Mouse (Mus musculus) left cerebral cortex, postnatal 36 days (tissue): ENCODE data around the gene Ints1. TPM values are rescaled to one million over a fixed set of nuclear protein-coding genes. Genes with fewer than 3 reads are reported as not detected.
A peak's percentile ranks its signal among the peaks of the same experiment; 100 is the strongest.
"Not testable (repeated sequence)": the region's sequence is repeated elsewhere in the genome, so short reads cannot be mapped to it uniquely, and the experiment has no call there.

ENCODE experiments used
- DNase-seq, 2 experiments: peaks; one replicate each; pipeline ENCODE4 v3.0.0; 2021 to 2022; ENCODE audit warnings: low spot score in 2 of 2, mixed read lengths in 1 of 2
- intact Hi-C: fragments of 180-260 bp; cut with DNase I; formaldehyde crosslinking; loops from one replicate; pipeline ENCODE4 v1.15.1; 2025
- total RNA-seq, 2 experiments: library from RNA; stranded (reverse); gene quantifications; 2 replicates each; pipeline ENCODE4 v1.2.3; 2021

Ints1 gene
- total RNA-seq, 2 experiments from 2014 or later, result 95.5 to 96.2 TPM

DNA sequence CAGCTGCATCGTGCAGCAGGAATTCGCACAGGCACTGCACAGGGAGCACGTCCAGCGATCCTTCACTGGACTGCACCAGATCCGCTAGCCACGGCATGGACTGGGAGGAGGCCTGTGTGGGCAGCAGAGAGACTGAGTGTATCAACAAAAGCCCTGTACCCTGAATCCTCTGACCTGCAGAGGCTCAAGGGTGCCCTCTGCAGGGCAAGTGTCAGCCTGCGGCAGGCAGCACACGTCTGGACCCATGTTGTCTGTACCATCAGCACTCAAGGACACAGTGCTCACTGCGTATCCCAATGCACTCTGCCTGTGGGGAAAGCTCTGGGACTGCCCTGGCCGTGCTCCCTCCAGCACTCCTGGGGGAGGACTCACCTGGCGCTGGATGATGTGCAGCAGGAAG lies 11.2 kb downstream of the Ints1 start:
- no peak for DNase-seq
- intact Hi-C loops, result no loop called here

DNA sequence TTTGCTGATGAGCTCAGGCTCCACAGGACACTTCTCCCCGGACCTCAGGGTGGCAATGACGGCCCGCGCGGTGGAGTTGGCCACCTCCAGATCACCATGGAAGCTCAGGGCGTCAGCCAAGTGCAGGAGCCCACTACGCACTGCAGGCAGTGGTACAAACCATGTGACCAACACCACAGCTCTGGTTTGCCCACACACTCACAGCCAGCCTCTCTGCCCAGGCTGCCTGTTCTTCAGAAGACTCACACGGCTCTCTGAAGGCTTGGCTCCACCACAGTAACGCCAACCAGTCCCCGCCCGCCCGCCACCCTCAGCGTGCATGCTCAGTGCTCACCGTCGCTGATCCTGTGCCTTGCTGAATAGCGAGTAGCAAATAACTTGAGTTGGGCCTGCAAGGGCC lies 17.4 kb downstream of the Ints1 start:
- intact Hi-C loops, result no loop called here
- peak; percentile 68 to 83 for DNase-seq

DNA sequence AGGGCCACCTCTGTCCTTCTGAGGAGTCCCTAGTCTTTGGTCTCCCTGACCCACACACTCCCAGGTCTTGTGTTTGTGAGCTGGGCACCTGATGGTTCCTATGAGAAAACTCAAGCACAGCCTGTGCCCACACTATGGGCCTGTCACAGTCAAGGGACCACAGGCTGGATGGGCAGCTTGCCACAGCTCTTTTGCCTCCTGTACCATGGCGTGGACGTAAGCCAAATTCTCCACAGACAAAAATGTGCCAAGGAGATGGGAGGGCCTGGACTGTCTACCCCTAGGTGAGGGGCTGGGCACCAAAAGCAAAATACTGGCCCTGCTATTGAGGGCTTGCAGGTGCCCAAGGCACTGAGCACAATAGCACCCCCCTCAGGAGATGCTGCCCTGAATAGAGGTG lies 18.9 kb downstream of the Ints1 start:
- intact Hi-C loops, result no loop called here
- no peak for DNase-seq

DNA sequence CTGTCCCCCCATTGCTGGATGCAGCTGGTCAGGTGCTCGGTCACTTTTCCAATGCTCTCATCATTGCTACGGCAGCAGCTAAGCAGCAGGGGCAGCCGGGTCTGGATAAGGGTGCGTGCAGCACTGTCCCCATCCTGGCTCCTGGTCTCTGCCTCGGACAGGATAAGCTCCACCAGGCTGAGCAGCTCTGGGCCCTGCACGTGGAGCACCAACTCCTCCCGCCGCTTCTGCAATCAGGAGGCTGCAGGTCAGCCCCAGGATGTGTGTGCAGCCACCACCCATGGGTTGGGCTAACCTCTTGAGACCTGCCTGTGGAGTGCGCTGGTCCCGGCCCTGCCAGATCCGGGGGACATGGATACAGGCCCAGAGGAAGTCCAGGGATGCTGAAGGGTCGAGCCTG lies 19.3 kb downstream of the Ints1 start:
- intact Hi-C loops, result no loop called here
- DNase-seq, result no peak

DNA sequence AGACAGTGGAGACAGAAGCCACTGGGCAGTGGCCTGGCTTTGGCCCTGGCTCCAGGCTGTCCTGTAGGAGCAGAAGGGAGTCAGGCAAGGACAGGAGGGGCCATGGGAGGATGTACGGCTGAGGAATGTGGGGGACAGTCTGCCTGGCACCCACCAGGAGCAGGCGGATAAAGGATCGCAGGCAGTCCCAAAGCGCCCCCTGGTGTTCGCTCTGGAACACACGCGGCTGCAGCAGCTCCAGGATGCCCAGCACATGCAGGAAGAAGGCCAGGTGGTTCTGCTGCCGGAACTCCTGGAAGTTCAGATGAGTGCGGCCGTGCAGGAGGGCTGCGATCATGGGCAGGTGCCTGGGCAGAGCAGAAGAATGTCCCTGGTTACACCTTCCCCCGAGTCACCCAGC lies 20.7 kb downstream of the Ints1 start:
- DNase-seq, result peak; percentile 53 to 60
- intact Hi-C loops, result no loop called here

DNA sequence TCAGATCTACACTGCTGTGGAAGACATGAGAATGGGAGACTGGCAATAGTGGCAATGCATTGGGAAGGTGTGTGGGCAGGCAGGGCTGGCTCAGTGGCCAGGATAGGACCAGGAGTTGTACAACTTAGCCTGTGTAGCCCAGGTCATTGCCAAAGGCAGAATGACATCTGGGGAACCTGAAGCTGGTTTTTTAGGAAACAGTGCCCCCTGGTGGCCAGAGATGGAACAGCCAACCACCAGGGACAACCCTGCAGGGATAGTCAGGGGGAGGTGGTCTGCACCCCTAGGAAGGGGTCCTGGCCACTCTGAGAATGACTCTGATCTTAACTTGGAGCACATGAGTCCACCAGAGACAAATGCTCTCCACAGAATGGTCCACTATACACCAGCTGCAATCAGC lies 24.9 kb downstream of the Ints1 start:
- intact Hi-C loops, result loop anchor here (1.0 kb wide), 1 partner anchor 33 kb away; no protein-coding TSS in a partner anchor
- DNase-seq, result peak in 1 of 2 experiments; percentile 56

DNA sequence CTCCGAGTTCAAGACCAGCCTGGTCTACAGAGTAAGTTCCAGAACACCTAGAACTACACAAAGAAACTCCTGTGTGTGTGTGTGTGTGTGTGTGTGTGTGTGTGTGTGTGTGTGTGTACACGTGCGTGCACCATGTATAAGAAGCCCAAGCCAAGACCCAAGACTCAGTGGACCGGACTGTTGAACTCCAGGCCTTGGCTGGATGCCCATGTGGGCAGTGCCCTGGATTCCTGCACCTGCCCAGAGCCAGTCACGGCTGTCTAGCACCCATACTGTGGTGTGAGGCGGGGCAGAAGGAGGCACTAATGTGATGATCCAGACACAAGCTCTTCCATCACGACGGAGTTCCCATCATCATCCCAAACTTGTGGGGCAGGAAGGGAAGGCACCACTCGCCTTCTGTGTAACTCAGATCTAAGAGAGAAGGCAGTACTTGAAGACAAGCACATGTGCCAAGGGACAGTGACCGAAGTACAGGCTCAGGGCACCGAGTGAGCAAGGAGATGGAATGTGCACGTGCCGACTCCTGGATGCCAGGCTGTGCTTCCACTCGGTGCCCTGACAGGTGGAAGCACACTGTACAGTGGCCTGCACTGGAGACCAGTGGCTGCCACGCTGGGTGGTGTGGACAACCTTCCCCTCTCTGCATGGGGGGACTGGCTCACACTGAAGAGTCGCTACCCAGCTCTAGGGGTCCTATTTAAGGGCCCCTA lies 25.9 kb downstream of the Ints1 start:
- intact Hi-C loops, result loop anchor here (1.0 to 10.0 kb wide), 2 partner anchors 32 to 415 kb away; no protein-coding TSS in a partner anchor
- no peak for DNase-seq

DNA sequence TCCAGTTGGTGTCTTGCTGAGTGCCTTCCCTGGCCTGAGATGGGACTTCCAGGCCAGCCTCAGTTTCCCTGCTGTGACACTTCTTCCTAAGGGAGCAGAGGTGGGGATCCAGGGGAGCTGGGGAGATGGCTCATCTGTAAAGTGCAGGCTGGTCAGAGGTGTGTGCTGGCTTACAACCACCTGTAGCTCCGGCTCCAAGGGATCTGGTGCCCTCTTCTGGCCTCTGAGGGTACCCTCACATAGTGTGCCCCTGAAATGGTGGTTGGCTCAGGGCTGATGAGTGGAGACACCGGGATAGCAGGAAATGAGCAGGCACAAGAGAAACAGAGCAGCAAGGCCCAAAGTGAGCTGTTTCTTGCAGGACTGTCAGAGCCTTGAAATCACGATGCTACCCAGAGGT lies 29.7 kb downstream of the Ints1 start:
- DNase-seq, result no peak
- intact Hi-C loops, result loop anchor here (10.0 kb wide), 1 partner anchor 411 kb away; no protein-coding TSS in a partner anchor

DNA sequence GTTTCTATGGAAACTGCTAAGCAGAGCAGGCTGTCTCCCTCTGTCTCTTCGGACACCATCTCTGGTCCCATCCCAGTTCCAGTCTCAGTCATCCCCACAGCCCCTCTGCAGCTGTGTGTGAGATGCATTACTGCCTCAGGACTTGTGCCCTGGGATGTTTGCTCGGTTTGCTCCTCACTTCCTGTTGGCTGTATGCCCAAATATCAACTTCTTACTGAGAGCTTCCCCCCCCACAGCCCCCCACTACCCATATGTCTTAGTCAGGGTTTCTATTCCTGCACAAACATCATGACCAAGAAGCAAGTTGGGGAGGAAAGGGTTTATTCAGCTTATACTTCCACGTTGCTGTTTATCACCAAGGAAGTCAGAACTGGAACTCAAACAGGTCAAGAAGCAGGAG lies 32.8 kb downstream of the Ints1 start:
- DNase-seq, result not testable (repeated sequence)
- intact Hi-C loops, result loop anchor here (10.0 kb wide), 1 partner anchor 408 kb away; no protein-coding TSS in a partner anchor

DNA sequence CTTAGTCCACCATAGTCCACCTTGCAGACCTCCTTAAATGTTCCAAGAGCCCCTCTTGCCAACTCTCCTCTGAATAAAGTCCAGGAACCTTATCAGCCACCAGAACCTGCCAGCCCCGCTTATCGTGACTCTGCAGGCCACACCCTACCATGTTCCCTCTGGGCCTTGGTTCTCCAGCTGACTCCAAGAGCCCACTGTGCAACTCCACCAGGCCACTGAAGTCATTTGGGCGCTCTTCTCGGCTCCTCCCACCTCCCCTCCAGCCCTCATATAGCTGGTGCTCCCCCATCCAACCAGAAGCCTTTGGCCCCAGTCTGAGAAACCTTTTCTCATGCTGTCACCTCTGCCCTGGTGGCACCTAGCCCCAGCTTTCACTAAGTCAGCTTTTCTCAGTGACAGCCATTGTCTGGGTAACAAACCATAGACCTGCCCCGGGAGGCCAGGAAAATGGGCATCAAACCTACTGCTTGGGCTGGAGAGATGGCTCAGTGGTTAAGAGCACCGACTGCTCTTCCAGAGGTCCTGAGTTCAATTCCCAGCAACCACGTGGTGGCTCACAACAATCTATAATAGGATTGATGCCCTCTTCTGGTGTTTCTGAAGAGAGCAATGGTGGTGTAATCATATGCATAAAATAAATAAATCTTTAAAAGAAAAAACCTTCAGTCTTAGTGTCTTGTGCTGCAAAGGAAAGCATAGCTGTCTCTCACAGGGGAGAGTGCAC lies 36.7 kb downstream of the Ints1 start:
- intact Hi-C loops, result no loop called here
- DNase-seq, result no peak

DNA sequence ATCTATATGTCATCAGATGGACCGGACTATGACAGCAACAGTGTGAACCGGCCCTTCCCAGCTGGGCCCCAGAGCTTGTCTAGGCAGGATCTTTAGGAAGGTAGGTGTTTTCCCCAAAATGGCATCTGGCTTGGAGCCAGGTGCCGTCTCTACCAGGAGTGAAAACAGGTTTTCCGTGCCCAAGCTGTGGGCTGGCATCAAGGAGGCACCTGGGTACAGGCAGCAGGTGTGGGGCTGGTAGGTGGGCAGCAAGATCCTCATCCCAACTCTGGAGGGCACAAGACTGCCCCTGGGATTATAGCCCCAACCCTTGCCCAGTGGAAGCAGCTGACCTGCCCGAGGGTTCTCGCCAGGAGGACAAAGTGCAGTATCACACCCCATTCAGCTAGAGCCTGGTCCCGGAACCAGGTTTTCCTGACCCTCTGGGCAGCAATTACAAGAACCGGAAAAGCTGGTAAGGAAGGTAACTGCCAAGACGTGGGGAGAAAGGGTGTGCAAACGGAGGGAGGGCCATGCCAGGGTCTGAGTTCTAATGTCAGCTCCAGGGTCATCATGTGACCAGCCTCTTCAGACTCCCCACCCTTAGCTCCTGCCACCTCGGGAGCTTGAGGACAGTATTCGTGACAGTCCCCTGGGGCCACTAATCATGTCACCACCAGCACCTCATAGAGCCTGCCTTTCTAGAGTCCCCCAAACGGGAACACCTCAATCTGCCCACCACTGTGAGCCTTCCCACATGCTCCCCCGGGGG lies 37.5 kb downstream of the Ints1 start:
- intact Hi-C loops, result no loop called here
- no peak for DNase-seq

DNA sequence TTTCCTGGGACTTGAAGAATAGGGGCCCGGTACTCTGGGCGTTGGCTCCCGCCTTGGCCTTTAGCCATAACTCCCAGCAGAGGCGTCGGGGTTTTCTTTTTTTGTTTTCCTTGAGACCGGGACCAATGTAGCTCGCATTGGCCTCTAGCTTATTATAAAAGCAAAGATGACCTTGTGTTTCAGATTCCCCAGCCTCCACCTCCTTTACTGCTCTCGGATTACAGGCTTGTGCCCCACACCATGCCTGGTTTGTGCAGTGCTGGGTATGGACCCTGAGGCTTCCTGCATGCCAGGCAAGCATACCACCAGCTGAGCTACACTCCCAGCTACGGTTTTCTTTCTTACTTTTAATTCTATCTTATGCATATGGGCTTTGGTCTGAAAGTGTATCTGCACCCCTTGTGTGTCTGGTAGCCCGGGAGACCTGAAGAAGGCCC lies 39.0 kb downstream of the Ints1 start:
- no peak for DNase-seq
- intact Hi-C loops, result no loop called here

DNA sequence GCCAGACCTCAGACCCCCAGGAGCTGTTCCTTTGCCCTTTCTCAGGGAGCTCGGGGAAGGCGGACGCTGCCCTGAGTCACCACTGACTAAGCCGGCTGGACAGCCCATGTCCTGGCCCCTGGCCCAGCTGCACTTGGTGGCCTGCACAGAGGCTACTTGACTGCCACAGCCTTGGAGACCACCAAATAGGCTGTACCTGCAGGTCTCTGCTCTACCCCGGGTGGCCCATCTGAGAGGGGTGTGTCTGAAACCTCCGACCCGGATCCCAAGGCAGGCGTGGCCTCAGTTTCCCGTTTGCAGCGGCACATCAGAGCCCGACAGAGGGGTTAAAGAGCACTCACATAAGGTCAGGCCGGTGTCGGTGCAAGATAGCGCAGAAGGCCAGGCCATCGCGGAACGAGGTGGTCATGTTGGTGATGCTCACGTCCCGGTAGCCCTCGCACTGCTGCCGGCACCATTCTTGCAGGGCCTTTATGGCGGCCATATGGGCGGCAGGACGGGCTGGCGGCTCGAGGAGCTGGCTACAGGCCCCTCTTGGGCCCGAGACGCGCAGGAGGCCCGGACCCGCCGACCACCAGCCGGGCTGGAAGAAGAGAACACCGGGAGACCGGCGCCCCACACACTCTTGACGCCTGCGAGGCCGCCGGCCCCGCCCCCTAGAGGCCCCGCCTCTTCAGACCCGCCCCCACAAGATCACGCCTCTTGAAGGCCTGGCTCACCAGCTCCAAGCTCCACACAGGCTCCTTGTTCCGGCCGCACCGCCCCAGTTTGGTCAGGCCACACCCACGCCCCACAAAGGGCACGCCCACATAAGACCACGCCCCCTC lies 39.6 kb downstream of the Ints1 start, which contains the start of gene Micall2:
Gene Micall2 (minus strand): TSS at position 660 of the 827 bp plus-strand sequence.
- DNase-seq, result peak; percentile 68 to 75
- intact Hi-C loops, result no loop called here

DNA sequence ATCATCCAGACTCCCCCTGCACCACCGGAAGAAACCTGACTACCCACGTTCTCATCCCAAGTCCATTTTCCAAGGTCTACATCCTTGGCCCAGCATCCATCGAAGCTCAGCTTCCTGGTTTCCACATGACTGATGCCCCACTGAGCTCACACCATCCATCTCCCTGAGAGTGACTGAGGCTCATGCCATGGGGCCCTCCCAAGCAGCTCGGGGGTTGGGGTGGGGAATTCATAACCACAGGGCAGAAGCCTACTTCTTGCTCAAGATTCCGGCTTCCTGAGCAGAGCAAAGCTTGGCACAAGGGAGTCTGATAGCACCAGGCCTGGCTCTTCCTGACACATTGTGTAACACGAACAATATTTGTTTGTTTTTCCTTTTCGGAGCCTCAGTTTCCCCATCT lies 40.7 kb downstream of the Ints1 start:
- no peak for DNase-seq
- intact Hi-C loops, result no loop called here

DNA sequence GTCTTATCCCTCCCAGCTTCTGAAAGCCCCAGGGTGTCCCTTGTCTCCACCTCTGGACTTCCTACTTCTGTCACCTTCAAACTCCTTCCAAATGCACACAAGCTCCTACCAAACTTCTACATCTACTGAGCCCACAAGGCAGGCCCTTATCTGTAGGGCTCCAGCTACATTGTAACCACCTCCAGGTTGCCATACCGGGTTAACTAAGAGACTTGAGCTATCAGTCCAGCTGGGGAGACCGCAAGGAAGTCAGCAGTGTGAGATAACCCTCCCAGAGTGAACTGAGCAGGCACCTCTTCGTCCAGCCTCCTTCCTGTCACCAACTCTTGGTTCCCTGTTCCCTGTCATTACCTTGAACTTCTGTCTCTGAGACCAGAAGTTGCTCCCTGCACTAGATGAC lies 41.5 kb downstream of the Ints1 start:
- no peak for DNase-seq
- intact Hi-C loops, result no loop called here

DNA sequence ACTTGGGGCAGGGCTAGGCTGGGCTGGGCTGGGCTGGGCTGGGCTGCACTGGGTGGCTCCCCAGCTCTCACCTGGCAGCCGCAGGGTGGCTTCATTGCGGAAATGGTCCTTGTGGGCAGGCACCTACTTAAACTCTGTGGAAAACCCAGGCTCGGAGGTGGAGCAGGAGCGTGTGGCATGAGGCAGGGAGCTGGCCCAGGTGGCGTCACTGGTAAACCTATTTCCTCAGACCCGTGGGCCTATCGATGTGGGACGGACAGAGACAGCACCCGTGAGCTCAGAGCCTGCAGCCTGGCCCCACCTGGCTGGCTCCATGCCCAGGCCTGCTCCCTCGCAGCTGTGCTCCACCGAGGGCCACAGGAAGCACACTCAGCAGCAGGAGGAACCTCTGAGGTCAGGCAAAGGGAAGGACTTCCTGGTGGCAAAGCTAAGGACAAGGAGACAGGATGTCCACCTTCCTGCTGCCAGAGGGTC lies 42.8 kb downstream of the Ints1 start:
- intact Hi-C loops, result no loop called here
- no peak for DNase-seq

DNA sequence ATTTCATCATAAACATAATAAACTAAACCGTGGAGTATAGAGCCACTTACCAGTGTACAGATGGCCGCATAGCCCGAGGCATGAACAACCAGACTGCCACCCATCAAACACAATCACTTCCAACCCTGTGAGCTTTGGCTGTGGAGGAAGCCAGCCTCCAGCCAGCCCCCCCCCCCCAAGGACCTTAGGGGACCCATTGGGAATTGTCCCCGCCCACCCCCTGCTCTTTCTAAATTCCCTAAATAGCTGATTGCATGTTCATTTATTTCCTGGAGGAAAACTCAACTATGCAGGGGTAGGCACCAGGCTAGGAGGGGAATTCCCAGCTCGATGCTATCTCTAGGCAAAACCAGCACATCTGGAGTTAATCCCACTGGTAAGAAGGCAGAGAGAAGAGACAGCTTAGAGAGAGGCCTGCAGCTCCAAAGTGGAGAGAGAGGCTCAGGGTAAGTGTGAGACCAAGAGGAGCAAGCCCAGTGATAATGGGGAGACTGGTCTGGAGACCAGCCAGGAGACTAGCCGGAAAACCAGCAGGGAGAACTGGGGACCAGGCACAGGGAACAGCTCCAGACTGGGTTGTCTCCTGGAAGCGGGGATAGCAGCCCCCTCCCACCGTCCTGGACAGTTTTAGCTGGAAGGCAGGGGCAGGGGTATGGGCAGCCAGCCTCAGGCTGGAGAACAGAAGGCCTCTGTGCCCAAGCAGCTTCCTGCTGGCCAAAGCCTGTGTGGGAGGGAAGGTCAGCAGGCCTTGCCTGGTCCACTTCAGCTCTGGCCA lies 44.6 kb downstream of the Ints1 start:
- intact Hi-C loops, result no loop called here
- no peak for DNase-seq

DNA sequence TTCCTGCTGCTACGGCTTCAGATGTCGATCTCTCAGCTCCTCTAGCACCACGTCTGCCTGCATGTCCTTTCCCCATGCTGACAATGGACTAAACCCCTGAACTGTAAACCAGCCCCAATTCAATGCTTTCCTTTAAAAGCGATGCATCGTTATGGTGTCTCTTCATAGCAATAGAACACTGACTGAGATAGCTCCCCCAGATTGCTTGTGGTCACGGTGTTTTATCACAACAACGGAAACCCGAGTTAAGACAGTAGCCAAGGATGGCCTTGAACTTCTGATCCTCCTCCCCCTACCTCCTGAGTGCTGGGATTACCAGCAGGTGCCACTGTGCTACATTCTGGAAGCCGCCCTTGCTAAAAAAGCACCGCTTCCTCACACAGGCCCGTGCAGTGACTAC lies 48.2 kb downstream of the Ints1 start:
- intact Hi-C loops, result no loop called here
- DNase-seq, result no peak

DNA sequence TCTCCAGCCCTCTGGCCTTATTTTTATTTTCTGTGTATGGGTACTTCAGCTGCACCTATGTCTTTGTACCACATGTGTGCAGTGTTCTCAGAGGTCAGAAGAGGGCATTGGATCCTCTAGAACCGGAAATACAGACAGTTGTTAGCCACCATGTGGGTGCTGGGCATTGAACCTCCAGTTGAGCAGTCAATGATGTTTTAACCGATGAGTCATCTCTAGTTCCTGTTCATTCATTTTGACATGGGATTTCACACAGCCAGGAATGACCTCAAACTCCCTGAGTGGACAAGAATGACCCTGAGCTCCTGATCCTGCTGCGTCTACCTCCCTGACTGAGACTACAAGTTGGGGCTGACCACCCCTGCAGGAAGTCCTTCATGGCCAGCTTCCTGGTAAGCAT lies 49.3 kb downstream of the Ints1 start:
- intact Hi-C loops, result no loop called here
- no peak for DNase-seq
